Mouse (Mus musculus) ovary, postnatal 36 days (tissue): ENCODE data around the gene Mllt11.

ENCODE experiments used
- DNase-seq: peaks from one replicate; pipeline ENCODE4 v3.0.0; 2022; ENCODE audit warnings: low spot score, mixed read lengths

The Mllt11 gene

GRCm38 (mm10) chr3:95171105-95171504 lies 60.9 kb downstream of the Mllt11 start:
- DNase-seq: no peak

DNA sequence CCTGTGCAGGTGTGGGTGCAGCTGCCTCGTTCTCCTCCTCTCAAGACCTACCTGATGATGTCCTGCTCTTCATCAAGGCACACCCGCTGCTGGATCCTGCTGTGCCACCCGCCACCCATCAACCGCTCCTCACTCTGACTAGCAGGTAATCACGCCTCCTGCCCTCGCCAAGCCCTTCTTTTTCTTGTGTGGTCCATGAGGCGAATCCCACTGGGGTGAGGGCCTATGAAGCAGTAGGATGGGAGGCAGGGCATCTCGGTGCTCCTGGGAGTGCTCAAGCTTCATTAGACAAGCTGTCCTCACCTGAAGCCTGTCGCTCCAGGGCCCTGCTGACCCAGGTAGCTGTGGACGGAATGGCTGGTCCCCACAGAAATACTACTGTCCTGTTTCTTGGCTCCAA lies 62.0 kb downstream of the Mllt11 start:
- DNase-seq: no peak
